Comparison of ENCODE assay signal across 25 mouse cellular contexts in genomic region chr15:56438370-56438769, GRCm38 (mm10).
DNase-seq lines count a peak whose midpoint lies in the region; ATAC-seq lines count a peak whose summit lies in the region.
"Had no signal": no experiment of that assay in that cellular context is flagged by ENCODE, and none has a peak within 500 bp of the region (broad histone marks: within the 10 kb centered on the region; RNA-seq: fewer than 3 reads in every experiment).

No protein-coding gene starts in this region.

- no peaks in the 10 kb centered on the region for H3K36me3 ChIP-seq in midbrain, embryonic 11.5 days (ENCODE audit: control insufficient read depth, insufficient read depth, low read length)
- no peaks in the 10 kb centered on the region for H3K36me3 ChIP-seq in midbrain, embryonic 10.5 days
- H3K36me3 ChIP-seq: embryonic facial prominence, embryonic 13.5 days; embryonic facial prominence, embryonic 15.5 days; forebrain, embryonic 10.5 days; forebrain, embryonic 12.5 days; G1E had no signal

- 75% methylated on average over 2 of the region's 2 CpGs for WGBS in midbrain, embryonic 11.5 days
- 80% methylated on average over 2 of the region's 2 CpGs for WGBS in midbrain, embryonic 10.5 days

- no peak overlapping the region for H3K4me2 ChIP-seq in midbrain, embryonic 11.5 days
- H3K4me2 ChIP-seq: embryonic facial prominence, embryonic 13.5 days; embryonic facial prominence, embryonic 15.5 days; forebrain, embryonic 12.5 days had no signal

- no peak for ATAC-seq in midbrain, embryonic 11.5 days (ENCODE audit: low FRiP score)
- ATAC-seq: CD4-positive, CD25-positive, alpha-beta regulatory T cell, adult 4 months; forebrain, embryonic 14.5 days; forebrain, embryonic 16.5 days had no signal

- H3K27ac ChIP-seq in midbrain, embryonic 11.5 days (ENCODE audit: low read depth, low read length): no peak overlapping the region
- no peak overlapping the region for H3K27ac ChIP-seq in midbrain, embryonic 10.5 days (replicated peaks)
- H3K27ac ChIP-seq: embryonic facial prominence, embryonic 13.5 days; embryonic facial prominence, embryonic 15.5 days; forebrain, embryonic 10.5 days; forebrain, embryonic 12.5 days had no signal

- peak; percentile 0 for DNase-seq in midbrain, embryonic 11.5 days (ENCODE audit: low spot score, missing footprints)
- DNase-seq in midbrain, embryonic 10.5 days (ENCODE audit: low spot score): no peak
- DNase-seq in NIH3T3 (ENCODE audit: low read depth): peak; percentile 62
- DNase-seq in lung, postnatal 14 days: no peak
- no peak for DNase-seq in heart, postnatal 4 days
- DNase-seq: adrenal gland, adult 2 months; adrenal gland, postnatal 10 days; adrenal gland, postnatal 25 days; cerebellum, adult 11 months; cerebellum, adult 18-20 months; cerebellum, adult 8-10 months; cerebellum, adult 9-11 months; cerebellum, postnatal 14 days; cerebellum, postnatal 36 days; embryo, embryonic 11 days had no signal

- no peaks in the 10 kb centered on the region for H3K4me1 ChIP-seq in midbrain, embryonic 11.5 days (ENCODE audit: control insufficient read depth, insufficient read depth, low read length)
- no peaks in the 10 kb centered on the region for H3K4me1 ChIP-seq in midbrain, embryonic 10.5 days
- H3K4me1 ChIP-seq: embryonic facial prominence, embryonic 13.5 days; embryonic facial prominence, embryonic 15.5 days; forebrain, embryonic 10.5 days; forebrain, embryonic 12.5 days had no signal

- H3K27me3 ChIP-seq in midbrain, embryonic 11.5 days (ENCODE audit: control insufficient read depth, insufficient read depth, low read length): no peaks in the 10 kb centered on the region
- H3K27me3 ChIP-seq in midbrain, embryonic 10.5 days (ENCODE audit: low read depth, poor library complexity, severe bottlenecking): no peaks in the 10 kb centered on the region
- H3K27me3 ChIP-seq: CH12.LX; embryonic facial prominence, embryonic 13.5 days; embryonic facial prominence, embryonic 15.5 days; forebrain, embryonic 12.5 days had no signal

- no peak overlapping the region for H3K4me3 ChIP-seq in midbrain, embryonic 11.5 days (ENCODE audit: low read depth, low read length)
- H3K4me3 ChIP-seq in midbrain, embryonic 10.5 days: no peak overlapping the region
- H3K4me3 ChIP-seq: embryonic facial prominence, embryonic 13.5 days; embryonic facial prominence, embryonic 15.5 days; erythroblast, embryonic 14.5 days; forebrain, embryonic 10.5 days; forebrain, embryonic 12.5 days had no signal

- no peak overlapping the region for H3K9ac ChIP-seq in midbrain, embryonic 11.5 days (ENCODE audit: low read length)
- H3K9ac ChIP-seq: embryonic facial prominence, embryonic 13.5 days; embryonic facial prominence, embryonic 15.5 days; forebrain, embryonic 12.5 days had no signal

- no peaks in the 10 kb centered on the region for H3K9me3 ChIP-seq in midbrain, embryonic 11.5 days (ENCODE audit: control insufficient read depth, low read length)
- H3K9me3 ChIP-seq in midbrain, embryonic 10.5 days (replicated peaks): no peaks in the 10 kb centered on the region
- H3K9me3 ChIP-seq: embryonic facial prominence, embryonic 13.5 days; embryonic facial prominence, embryonic 15.5 days; forebrain, embryonic 10.5 days; forebrain, embryonic 12.5 days; G1E had no signal

Comparison
In these comparisons a context has a peak if more than half of its experiments do, and no peak if none do; other contexts are left out.
1. DNase-seq: peak in midbrain, embryonic 11.5 days (single experiment) and NIH3T3 (single experiment); none in midbrain, embryonic 10.5 days (single experiment), lung, postnatal 14 days (single experiment) and heart, postnatal 4 days (single experiment).